Mouse (Mus musculus) mesoderm, embryonic 11.5 days (tissue): ENCODE data around the gene Olfm3.

Source experiments
- DNase-seq: peaks from one replicate; pipeline ENCODE4 v3.0.0-alpha.2; 2012; ENCODE audit warnings: low read depth, low spot score

Olfm3 gene

DNA sequence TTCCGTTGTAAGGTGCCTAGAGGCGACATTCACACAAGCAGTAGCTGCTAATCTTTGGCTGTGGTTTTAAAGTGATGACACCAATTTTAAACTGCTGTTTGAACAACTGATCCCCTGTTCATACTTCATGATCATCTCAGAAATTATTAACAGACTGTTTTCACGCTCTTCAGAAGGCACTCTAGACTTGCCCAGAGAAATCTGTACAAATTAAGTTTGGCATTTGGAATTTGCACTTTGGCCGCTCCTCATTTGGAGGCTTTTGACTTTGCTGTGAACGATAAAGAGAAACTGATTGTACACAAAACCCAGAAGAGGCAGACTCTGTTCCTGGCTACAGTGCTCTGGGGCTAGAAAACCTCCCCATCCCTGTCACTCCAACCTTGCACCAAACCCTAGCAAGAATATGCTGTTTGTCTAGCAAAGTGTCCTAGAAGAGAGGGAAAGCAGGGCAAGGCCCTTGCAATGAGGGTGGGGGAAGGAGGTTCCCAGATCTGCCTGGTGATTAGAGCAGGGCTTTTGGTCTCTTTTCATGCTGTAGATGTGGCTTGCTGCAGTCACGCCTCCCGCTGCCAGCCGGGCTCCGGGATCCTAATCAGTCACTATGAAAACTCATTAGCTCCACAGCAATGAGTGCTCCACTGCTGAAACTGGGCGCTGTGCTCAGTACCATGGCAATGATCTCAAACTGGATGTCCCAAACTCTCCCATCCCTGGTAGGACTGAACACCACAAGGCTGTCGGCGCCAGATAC, 176.7 kb downstream of the Olfm3 start:
- DNase-seq = peak; percentile 9

DNA sequence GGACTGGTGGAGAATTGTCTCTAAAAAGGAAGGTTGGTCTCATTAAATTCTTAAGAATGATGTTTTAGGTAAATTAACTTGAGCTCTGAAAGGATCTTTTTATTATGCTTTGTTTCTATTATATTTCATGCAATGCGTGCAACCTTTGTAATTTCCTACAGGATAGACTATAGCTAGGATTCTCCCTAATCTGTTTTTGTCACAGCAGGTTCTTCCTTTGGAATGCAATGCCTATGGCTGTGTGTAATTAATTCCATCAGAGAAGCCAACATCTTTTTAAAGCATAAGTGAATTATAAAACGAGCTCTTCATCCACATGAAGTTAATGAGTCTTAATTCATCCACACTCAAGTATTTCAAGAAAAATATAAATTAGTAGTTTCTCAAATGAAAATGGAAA, 177.5 kb downstream of the Olfm3 start:
- DNase-seq = no peak

DNA sequence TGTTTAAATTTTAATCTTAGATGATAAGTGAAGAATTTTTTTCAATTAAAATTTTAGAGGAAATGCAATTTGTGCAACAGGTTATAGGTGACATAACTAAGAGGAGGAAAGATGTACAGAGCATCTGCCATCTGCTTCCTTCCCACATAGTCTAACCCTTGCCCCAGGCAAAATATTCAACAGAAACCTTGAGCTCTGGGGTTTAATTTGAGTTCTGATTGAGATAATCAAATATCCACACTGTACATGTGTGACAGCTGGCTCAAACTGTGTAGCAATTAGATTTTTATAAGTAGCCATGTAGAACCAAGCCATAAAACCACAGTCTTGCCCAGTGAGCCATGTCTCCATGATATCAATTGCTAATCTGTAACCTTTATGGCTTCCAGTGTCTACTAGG, 179.1 kb downstream of the Olfm3 start:
- DNase-seq = no peak

DNA sequence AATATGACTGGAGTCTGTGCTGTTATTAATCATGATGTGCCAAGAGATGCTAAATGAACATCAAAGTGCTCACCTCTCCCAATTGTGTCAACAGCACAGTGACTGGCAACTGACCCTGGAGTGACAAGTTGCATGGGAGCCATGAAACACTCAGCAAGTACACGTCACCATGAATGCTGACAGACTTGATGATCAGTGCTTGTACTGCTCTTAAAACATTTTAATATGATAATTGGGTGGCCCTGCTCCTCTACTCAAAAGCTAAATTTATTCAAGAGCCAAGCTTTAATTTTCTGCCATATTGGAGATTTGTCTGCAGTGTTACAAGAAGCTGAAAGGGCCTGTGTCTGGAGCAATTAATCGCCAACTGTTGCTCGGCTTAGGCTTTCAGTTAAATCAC, 184.4 kb downstream of the Olfm3 start:
- no peak for DNase-seq

DNA sequence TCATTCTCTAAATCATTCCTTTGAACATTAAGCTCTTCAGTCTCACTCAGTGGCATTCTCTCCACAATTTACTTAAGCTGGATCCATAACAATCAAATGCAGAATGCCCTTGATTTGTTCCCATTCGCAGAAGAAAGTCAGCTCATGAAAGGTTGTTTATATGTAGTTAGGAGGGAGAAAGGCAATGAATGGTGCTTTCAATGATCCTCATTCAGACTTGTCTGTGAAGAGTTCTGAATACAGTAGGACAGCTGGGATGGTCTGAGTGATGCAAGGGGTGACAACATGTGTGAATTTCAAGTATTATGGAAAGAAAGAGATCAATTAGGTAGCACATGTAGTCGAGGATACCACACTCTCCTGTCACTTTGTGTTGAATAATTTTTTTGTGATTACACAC, 186.8 kb downstream of the Olfm3 start:
- no peak for DNase-seq

DNA sequence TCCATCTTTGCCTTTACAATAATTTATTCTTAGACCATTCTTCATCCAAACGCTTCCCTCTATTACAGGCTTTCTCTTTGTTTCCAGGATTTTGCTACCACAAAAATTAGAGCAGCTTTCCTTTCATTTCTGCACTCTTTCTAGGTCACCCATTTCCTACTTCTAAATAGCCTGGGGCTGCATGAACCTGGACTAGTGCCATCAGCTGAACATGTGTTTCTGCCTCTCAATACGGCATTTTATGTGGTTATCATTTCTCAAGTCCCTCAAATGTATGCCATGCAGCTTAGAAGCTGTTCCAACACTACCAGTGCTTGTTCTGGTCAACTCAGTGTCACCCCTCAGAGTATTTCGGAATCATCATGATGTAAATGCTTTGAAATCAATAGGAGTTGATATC, 191.6 kb downstream of the Olfm3 start:
- no peak for DNase-seq

DNA sequence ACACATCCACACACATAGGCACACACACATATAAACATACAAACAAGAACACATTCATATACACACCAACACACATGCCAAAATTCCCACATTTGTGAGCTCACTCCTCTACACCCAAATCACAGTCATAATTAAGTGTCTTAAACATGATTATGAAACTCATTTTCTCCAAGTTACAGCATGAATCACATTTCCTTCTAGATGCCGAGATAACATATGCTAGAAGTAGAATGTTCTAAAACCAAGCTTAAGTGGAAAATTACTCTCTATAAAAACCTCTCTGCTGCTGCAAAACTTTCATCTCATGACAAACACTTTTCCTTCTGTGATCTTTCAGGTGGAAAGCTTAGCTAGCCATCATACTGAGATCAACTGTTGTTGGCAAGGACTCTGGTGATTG, 195.7 kb downstream of the Olfm3 start:
- no peak for DNase-seq

DNA sequence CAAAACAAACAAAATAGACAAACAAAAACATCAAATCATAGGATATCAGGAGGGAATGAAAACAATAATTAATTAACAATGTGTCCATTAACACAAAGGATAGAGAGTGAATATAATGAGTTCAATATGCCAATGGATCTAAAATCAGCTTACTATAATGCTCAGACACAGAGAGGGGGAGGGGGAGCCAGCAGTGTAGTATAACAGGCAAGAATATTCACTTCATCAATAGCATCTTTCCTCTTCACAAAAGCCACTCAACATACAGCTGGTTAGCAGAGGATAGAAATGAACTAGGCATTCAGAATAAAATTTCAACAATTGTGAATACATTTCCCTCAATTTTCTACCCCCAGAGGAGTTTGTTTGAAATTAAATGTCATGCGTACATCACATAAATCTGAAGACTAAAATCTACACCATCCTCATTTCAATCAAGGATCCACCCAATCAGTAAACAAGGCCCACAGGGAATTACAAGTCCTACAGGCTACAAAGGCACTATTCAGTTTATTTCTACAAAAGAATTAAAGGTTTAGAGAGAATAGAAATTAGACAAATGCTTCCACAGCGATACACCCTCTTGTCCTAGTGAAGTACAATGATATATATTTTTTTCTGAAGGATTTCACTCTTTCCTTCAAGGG, 200.4 kb downstream of the Olfm3 start:
- no peak for DNase-seq

DNA sequence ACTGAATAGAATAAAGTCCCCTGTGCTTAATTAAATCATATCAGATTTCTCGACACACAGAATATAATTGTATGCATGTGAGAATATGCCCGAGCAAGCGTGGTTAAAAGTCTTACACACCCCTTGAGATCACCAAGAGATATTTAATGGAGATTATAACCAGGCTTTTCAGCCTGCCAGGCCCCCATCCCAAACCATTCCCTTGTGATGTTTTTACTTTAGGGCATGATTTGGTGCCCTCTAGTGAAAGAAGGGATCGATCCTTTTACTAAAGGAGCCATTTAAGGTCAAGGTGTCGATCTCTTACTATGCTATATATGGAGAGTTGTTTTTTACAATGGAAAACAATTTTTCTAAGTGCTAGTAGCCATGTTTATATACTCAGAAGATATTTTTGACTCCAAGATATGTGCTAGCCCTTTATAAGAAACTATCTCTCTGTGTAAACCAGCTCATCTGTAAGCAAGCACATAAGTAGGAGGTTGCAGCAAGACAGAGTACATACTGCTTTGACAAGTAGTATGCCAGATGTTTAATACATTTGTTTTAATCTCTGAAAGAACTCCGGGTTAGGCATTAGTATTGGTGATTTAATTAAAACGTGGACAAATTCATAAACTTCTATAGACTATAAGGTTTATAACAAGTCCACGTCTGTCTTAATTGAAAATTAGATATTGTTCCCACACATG, 201.1 kb downstream of the Olfm3 start:
- DNase-seq = peak; percentile 8

DNA sequence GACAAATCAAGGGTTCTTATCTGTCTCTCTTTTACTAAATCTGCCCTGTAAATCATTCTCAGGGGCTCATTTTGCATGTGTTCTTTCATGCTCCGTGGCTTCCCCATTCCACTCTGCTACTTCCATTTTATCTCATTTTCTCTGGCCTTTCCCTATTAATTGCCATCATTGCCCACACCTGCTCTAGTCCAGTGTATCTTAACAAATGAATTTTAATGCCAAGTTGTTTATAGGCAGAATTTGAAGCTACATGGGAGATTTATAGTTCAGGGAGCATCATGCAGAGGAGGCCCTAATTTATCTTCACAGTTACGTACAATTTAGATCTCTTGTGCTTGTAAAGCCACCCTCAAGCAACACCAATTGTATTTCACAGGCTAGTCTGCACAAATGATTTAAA, 241.8 kb downstream of the Olfm3 start:
- no peak for DNase-seq

DNA sequence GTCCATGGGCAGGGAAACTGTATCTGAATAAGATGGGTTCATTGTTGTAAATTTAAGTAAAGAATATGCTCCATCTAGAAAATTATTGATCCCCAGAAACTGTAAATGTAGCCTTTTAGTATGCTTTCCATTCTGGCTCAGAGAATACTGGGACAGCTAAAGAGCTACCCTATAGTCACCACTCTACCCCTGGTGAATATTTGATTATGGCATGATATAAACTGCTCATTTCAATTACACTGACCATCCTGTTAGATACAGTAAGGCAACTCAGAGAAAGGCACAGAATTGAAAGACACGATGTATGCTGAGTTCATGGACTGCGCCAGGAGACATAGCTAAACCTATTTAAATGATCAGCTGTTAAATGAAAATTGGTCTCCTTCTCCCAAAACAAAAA, 242.4 kb downstream of the Olfm3 start:
- DNase-seq = no peak

DNA sequence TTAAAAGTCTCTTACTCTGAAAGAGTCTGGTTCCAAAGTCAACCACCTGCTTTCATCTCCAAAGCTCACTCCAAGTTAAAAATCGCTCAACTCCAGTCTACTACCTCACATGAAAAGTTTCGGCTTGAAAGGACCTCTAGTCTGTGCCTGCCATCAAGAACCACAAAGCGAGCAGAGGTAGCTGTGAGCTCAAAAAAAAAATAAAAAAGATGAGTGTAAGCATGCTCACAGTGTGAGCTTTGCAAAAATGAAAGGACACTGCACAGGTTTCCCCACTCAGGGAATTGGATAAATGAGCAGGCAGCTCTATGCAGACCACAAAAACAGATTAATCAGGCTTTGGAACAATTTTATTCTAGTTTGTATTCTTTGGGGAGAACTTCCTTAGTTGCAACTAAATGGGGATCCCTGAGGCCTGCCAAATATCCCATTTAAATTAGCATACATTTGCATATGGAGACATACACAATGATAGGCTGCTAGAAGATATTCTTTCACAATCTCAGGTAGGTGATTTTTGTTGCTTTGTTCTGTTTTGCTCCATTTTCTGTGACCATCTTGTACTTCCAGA, 255.1 kb downstream of the Olfm3 start:
- DNase-seq = no peak

DNA sequence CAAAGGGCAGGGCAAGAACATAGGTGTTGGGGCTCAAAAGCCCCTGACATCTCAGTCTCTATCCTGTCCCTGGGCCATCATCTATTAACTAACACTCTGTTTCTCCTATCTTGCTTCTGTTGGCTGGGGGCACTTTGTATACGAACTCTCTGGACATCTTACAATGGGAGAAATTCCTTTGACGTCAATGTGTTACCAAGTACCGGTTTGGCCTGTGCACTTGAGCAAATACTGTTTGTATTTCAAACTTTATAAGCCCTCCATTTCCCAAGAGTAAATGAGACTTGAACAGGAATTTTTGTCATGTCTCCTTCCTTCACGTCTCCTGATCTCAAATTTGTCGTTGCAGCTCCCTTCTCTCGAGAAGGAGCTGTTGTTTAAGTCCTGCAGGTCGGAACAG, 270.7 kb downstream of the Olfm3 start:
- no peak for DNase-seq
